Mouse (Mus musculus) stomach, embryonic 14.5 days (tissue): ENCODE results near the gene Atxn7l1. TPM values are rescaled to one million over a fixed set of nuclear protein-coding genes. Genes with fewer than 3 reads are reported as not detected.

Experiments used
- ATAC-seq: fragments of 200-750 bp; cut with Nextera tagmentation; 2 replicates; pipeline ENCODE4 v1.8.0; 2017; ENCODE audit warnings: low read depth, moderate TSS enrichment; ENCODE audit not compliant: insufficient number of reproducible peaks, insufficient read depth, low FRiP score
- H3K27ac ChIP-seq: fragments of 300-500 bp; sonication (generic); 2 replicates; pipeline ENCODE4 v1.5.1; 2014; ENCODE audit warnings: mild to moderate bottlenecking, low read length, moderate library complexity, mixed read lengths
- H3K27me3 ChIP-seq: fragments of 300-500 bp; sonication (generic); 2 replicates; pipeline ENCODE4 v1.6.1; 2014; ENCODE audit warnings: low read length, control low read depth, mixed read lengths; ENCODE audit not compliant: control insufficient read depth, insufficient read depth
- H3K36me3 ChIP-seq: fragments of 300-500 bp; sonication (generic); 2 replicates; pipeline ENCODE4 v1.6.1; 2014; ENCODE audit warnings: mild to moderate bottlenecking, control low read depth, low read length, moderate library complexity, mixed read lengths; ENCODE audit not compliant: control insufficient read depth, insufficient read depth
- H3K4me1 ChIP-seq: fragments of 300-500 bp; sonication (generic); 2 replicates; pipeline ENCODE4 v1.6.1; 2014; ENCODE audit warnings: low read length, control low read depth, mixed read lengths; ENCODE audit not compliant: control insufficient read depth, insufficient read depth
- H3K4me2 ChIP-seq: fragments of 300-500 bp; sonication (generic); replicated peaks from 2 replicates; pipeline ENCODE4 v1.6.1; 2014; ENCODE audit warnings: low read depth, low read length, control low read depth
- H3K4me3 ChIP-seq: fragments of 300-500 bp; sonication (generic); 2 replicates; pipeline ENCODE4 v1.5.1; 2014; ENCODE audit warnings: low read depth, low read length, control low read depth
- H3K9ac ChIP-seq: fragments of 300-500 bp; sonication (generic); replicated peaks from 2 replicates; pipeline ENCODE4 v1.6.1; 2014; ENCODE audit warnings: low read depth, mild to moderate bottlenecking, control low read depth, low read length, moderate library complexity, mixed read lengths
- H3K9me3 ChIP-seq: fragments of 300-500 bp; sonication (generic); 2 replicates; pipeline ENCODE4 v1.6.1; 2016; ENCODE audit warnings: low read depth, low read length, control low read depth; ENCODE audit not compliant: control insufficient read depth
- WGBS: fragments of 180-500 bp; shearing (Covaris S2); extraction: QIAGEN DNeasy Blood & Tissue Kit; methylation state at CpG from one replicate; pipeline ENCODE4 v1.1.7; 2014; 5-methylcytosine and 5-hydroxymethylcytosine counted together
- polyA plus RNA-seq: library from polyadenylated mRNA; unstranded; fragments of >200 nt; fragmentation: Nextera tagmentation; extraction: Ambion mirVana; gene quantifications from 2 replicates; pipeline ENCODE4 v1.2.1, GENCODE M21; 2014

The Atxn7l1 gene
- polyA plus RNA-seq, 1 experiment from 2014 or later, result 21.5 TPM

GRCm38 (mm10) chr12:33218215-33218859 is 70.8 kb downstream of the Atxn7l1 start:
- Histone ChIP-seq H3K36me3 (no peaks in the 10 kb centered on the region), H3K9me3 (no peaks in the 10 kb centered on the region), H3K27me3 (no peaks in the 10 kb centered on the region), H3K4me3 (no peak overlapping the region), H3K4me2 (no peak overlapping the region), H3K4me1 (no peaks in the 10 kb centered on the region), H3K27ac (no peak overlapping the region), H3K9ac (no peak overlapping the region)
- WGBS, result 67% methylated on average over 9 of the region's 9 CpGs
- ATAC-seq, result no peak

DNA sequence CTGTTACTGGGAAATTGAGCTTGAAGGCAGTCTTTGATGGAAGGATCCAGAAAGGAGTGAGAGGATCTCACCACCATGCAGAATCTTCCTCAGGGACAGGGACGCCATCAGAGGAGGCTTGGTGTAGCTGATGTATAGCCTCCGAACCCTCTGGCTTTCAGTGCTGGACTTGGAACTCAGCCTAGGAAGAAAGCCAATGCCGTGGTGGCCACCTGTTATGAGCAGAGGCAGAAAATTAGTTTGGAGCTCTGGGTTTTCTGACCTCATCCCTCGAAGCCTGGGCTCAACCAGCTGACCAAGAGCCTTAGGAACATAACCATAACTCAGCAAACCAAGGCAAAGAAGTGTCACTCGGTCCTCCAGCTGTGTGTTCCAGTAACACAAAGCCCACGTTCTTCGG is 71.9 kb downstream of the Atxn7l1 start:
- 83% methylated on average over 7 of the region's 7 CpGs for WGBS
- ATAC-seq, result no peak

GRCm38 (mm10) chr12:33220081-33220480 is 72.6 kb downstream of the Atxn7l1 start:
- no peaks in the 10 kb centered on the region for H3K27me3 ChIP-seq
- no peaks in the 10 kb centered on the region for H3K36me3 ChIP-seq
- ATAC-seq, result no peak
- H3K9me3 ChIP-seq, result no peaks in the 10 kb centered on the region
- H3K4me1 ChIP-seq, result no peaks in the 10 kb centered on the region
- 81% methylated on average over 5 of the region's 5 CpGs for WGBS
- no peak overlapping the region; the same call in 1 of the 2 replicates for H3K27ac ChIP-seq
- H3K4me3 ChIP-seq, result no peak overlapping the region
- H3K9ac ChIP-seq, result no peak overlapping the region
- no peak overlapping the region for H3K4me2 ChIP-seq

More for the DNA sequence above, 71.9 kb downstream of the Atxn7l1 start:
- H3K4me3 ChIP-seq, result no peak overlapping the region
- no peak overlapping the region for H3K4me2 ChIP-seq
- H3K9ac ChIP-seq, result no peak overlapping the region
- no peak overlapping the region for H3K27ac ChIP-seq
- no peaks in the 10 kb centered on the region for H3K9me3 ChIP-seq
- no peaks in the 10 kb centered on the region for H3K36me3 ChIP-seq
- no peaks in the 10 kb centered on the region for H3K4me1 ChIP-seq
- no peaks in the 10 kb centered on the region for H3K27me3 ChIP-seq

DNA sequence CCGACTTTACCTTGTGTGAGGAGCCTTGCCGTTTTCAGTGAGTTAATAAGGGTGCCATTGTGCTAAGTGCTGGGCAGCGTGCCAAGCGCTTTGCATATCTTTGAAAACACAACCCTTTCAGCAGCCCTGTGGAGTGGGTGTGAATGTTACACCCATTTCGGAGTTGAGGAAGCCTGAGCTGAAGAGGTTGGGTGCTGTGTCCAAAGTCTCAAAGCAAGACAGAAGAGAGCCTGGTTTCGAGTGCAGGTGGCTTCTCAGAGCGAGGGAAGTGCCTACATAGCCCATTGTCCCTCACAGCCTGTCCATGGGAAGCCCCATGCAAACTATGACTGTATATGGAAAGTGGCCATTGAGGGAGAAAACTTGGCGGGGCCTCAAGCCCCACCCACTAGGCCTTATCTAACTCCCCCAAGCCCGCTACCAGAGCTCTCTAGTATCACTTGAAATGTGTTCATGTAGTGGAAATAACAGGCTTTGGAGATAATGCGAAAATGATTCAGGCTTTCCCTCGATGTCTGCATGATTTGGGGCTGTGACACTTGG is 73.1 kb downstream of the Atxn7l1 start:
- no peak overlapping the region for H3K27ac ChIP-seq
- ATAC-seq, result peak; percentile 81
- WGBS, result 66% methylated on average over 11 of the region's 11 CpGs

GRCm38 (mm10) chr12:33222187-33222586 is 74.7 kb downstream of the Atxn7l1 start:
- Histone ChIP-seq H3K4me1 (no peaks in the 10 kb centered on the region), H3K9me3 (no peaks in the 10 kb centered on the region), H3K4me3 (no peak overlapping the region), H3K9ac (no peak overlapping the region), H3K27ac (no peak overlapping the region), H3K4me2 (no peak overlapping the region), H3K27me3 (no peaks in the 10 kb centered on the region), H3K36me3 (no peaks in the 10 kb centered on the region)
- 37% methylated on average over 7 of the region's 7 CpGs for WGBS
- no peak for ATAC-seq

More for the DNA sequence above, 73.1 kb downstream of the Atxn7l1 start:
- Histone ChIP-seq H3K27me3 (no peaks in the 10 kb centered on the region), H3K36me3 (no peaks in the 10 kb centered on the region), H3K4me1 (no peaks in the 10 kb centered on the region), H3K4me3 (no peak overlapping the region), H3K9me3 (no peaks in the 10 kb centered on the region), H3K9ac (no peak overlapping the region), H3K4me2 (no peak overlapping the region)

- no peak overlapping the region for H3K4me2 ChIP-seq
- no peak overlapping the region for H3K27ac ChIP-seq
- no peaks in the 10 kb centered on the region for H3K9me3 ChIP-seq
- H3K36me3 ChIP-seq, result no peaks in the 10 kb centered on the region
- H3K4me1 ChIP-seq, result no peaks in the 10 kb centered on the region
- no peaks in the 10 kb centered on the region for H3K27me3 ChIP-seq
- H3K4me3 ChIP-seq, result no peak overlapping the region
- H3K9ac ChIP-seq, result no peak overlapping the region
- ATAC-seq, result no peak
- 70% methylated on average over 11 of the region's 11 CpGs for WGBS
Observed at GRCm38 (mm10) chr12:33225117-33225541, 77.6 kb downstream of the Atxn7l1 start.

DNA sequence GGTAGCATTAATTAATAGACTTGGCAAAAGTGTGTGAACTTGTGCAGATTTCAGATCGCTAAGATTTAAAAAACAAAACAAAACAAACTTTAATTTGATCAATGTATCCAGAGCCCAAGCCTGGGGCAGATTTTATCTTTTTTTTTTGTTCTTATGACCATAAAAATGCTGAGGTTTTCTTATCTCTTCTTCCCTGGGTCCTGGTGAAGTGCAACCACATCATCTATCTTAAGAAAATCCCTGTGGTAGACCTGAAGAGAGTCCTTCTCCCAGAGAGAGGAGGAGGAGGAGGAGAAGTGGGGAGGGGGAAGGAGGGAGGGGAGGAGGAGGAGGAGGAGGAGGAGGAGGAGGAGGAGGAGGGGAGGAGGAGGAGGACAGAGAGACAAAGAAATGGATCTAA is 78.5 kb downstream of the Atxn7l1 start:
- Histone ChIP-seq H3K4me3 (no peak overlapping the region), H3K9me3 (no peaks in the 10 kb centered on the region), H3K4me1 (no peaks in the 10 kb centered on the region), H3K27me3 (no peaks in the 10 kb centered on the region), H3K27ac (no peak overlapping the region), H3K4me2 (no peak overlapping the region), H3K9ac (no peak overlapping the region), H3K36me3 (no peaks in the 10 kb centered on the region)
- ATAC-seq, result no peak
- WGBS, result 78% methylated on average over 1 of the region's 1 CpGs

- Histone ChIP-seq H3K4me1 (no peaks in the 10 kb centered on the region), H3K9me3 (no peaks in the 10 kb centered on the region), H3K27me3 (no peaks in the 10 kb centered on the region), H3K4me3 (no peak overlapping the region), H3K4me2 (no peak overlapping the region), H3K9ac (no peak overlapping the region), H3K36me3 (no peaks in the 10 kb centered on the region), H3K27ac (no peak overlapping the region)
- no peak for ATAC-seq
- 71% methylated on average over 10 of the region's 10 CpGs for WGBS
Observed at GRCm38 (mm10) chr12:33226596-33226995, 79.1 kb downstream of the Atxn7l1 start.

- Histone ChIP-seq H3K4me2 (no peak overlapping the region), H3K4me1 (peaks cover 9% of the 10 kb centered on the region; the same call in 1 of the 2 replicates), H3K9me3 (no peaks in the 10 kb centered on the region), H3K9ac (no peak overlapping the region), H3K4me3 (no peak overlapping the region), H3K36me3 (no peaks in the 10 kb centered on the region), H3K27me3 (no peaks in the 10 kb centered on the region), H3K27ac (no peak overlapping the region)
- WGBS, result 68% methylated on average over 4 of the region's 4 CpGs
- ATAC-seq, result no peak
Observed at GRCm38 (mm10) chr12:33235314-33235713, 87.8 kb downstream of the Atxn7l1 start.
